Mouse (Mus musculus) small intestine, adult 2 months (tissue): ENCODE measurements around the gene D7Ertd443e. TPM values are rescaled to one million over a fixed set of nuclear protein-coding genes. Genes with fewer than 3 reads are reported as not detected.

Experiments used
- H3K27ac ChIP-seq: fragments of 200-500 bp; 2 replicates; pipeline ENCODE4 v1.5.1; 2012; ENCODE audit warnings: low read depth, low read length, control low read depth, inconsistent platforms; ENCODE audit not compliant: insufficient read depth
- H3K27me3 ChIP-seq: fragments of 200-500 bp; 2 replicates; pipeline ENCODE4 v1.6.1; 2012; ENCODE audit warnings: mild to moderate bottlenecking, moderate library complexity, low read length, inconsistent platforms; ENCODE audit not compliant: control insufficient read depth, insufficient read depth
- H3K36me3 ChIP-seq: fragments of 200-500 bp; 2 replicates; pipeline ENCODE4 v1.6.1; 2012; ENCODE audit warnings: mild to moderate bottlenecking, low read length, control low read depth, inconsistent platforms; ENCODE audit not compliant: control insufficient read depth, insufficient read depth
- H3K4me1 ChIP-seq: fragments of 200-500 bp; 2 replicates; pipeline ENCODE4 v1.6.1; 2012; ENCODE audit warnings: low read length, inconsistent platforms, mixed read lengths; ENCODE audit not compliant: control insufficient read depth, insufficient read depth, insufficient read length
- H3K4me3 ChIP-seq: fragments of 200-500 bp; 2 replicates; pipeline ENCODE4 v1.5.1; 2012; ENCODE audit warnings: low read depth, mild to moderate bottlenecking, control low read depth, inconsistent platforms, low read length, moderate library complexity
- CTCF ChIP-seq: fragments of 200-500 bp; IDR thresholded peaks from 2 replicates; pipeline ENCODE4 v1.5.1; 2012; ENCODE audit warnings: low read depth, mild to moderate bottlenecking, control low read depth, inconsistent platforms, low read length, moderate library complexity, mixed read lengths; ENCODE audit not compliant: insufficient replicate concordance, insufficient read length; ENCODE audit errors: extremely low read depth
- POLR2A ChIP-seq: fragments of 200-500 bp; IDR thresholded peaks from 2 replicates; pipeline ENCODE4 v1.6.1; 2012; ENCODE audit warnings: low read depth, mild to moderate bottlenecking, control low read depth, inconsistent platforms, low read length, moderate library complexity
- WGBS: fragments of 180-500 bp; shearing (Covaris S2); methylation state at CpG from one replicate; pipeline ENCODE4 v1.1.7; 2018; 5-methylcytosine and 5-hydroxymethylcytosine counted together
- polyA plus RNA-seq: library from polyadenylated mRNA; depleted of rRNA; stranded (reverse); fragments of >200 nt; gene quantifications from 2 replicates; pipeline ENCODE4 v1.2.3, GENCODE M21; 2012

The D7Ertd443e gene
- polyA plus RNA-seq, 1 experiment, result not detected

GRCm38 (mm10) chr7:134289611-134290301 is 95.7 kb downstream of the D7Ertd443e start:
- H3K36me3 ChIP-seq, result no peaks in the 10 kb centered on the region
- TF ChIP-seq CTCF (no peak), POLR2A (no peak)
- H3K27me3 ChIP-seq, result no peaks in the 10 kb centered on the region
- 28% methylated on average over 7 of the region's 7 CpGs for WGBS
- no peak overlapping the region for H3K27ac ChIP-seq
- H3K4me3 ChIP-seq, result no peak overlapping the region
- no peaks in the 10 kb centered on the region for H3K4me1 ChIP-seq

DNA sequence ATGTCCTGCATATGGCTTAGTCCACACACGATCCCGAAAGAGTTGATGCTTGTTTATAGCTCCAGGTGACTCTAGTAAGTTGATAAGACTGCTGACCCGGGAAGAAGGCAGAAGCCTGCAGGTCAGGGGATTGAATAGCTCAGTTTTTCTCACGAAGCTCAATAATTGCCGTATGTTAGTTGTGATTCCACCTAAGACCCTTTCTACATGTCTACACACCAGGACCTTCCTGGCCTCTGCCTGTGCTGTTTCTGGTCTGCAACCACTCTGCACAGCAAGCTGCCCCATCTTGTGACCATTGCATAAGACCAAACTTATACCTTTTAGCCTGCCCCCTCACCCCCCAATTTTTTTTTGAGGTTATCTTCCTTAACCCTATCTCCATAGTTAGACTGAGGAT is 96.3 kb downstream of the D7Ertd443e start:
- Histone ChIP-seq H3K4me3 (no peak overlapping the region), H3K27me3 (no peaks in the 10 kb centered on the region), H3K36me3 (no peaks in the 10 kb centered on the region), H3K27ac (no peak overlapping the region), H3K4me1 (no peaks in the 10 kb centered on the region)
- TF ChIP-seq POLR2A, result no peak
- TF ChIP-seq CTCF, result no peak
- 71% methylated on average over 5 of the region's 5 CpGs for WGBS

DNA sequence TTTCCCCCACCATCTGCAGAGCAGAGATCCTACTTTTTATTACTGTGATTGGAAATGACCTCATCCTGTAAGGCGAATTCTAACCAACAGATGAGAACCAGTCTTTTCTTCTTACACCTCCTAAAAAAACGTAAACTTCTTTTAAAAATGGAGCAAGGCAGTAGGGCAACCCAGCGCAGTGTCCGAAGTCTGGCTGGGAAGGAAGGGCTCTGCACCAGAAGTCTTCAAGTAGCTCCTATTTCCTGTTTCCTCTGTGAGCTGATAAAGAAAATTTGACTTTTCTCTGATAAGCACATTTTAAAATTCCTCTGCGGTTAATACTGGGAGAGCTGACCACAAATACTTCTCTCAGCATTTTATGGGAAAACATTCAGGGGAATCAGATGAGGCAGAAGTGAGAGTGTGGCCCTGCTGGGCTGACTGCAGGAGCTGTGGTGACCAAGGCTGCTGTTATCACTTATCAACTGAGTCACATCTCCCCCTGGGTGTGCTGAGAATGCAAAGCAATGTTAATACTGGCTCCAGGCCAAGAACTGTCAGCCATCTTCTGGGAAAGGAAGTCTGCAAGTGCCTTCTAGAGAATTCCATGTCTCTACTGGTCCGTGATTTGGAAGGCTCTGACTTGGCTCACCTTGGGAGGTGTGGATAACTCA is 97.8 kb downstream of the D7Ertd443e start:
- H3K27ac ChIP-seq, result no peak overlapping the region
- 45% methylated on average over 6 of the region's 6 CpGs for WGBS

DNA sequence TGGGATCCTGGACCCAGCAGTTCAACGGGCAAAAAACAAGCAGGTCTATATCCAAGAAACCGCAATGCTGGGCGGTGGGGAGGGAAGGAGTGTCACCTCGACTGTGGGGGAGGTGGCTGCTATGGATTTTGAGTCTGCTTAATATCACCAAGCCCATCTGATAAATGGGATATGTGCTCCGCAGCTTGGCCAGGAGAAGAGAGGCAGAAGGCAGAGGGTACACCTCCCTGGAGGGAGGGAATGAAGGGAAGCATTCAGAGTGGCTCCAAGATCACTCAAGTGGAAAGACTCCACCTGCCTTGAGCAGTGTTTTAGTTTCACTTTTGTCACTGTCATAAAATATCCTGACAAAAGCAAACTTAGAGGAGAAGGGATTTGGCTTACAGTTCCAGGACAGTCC is 112.5 kb downstream of the D7Ertd443e start:
- Histone ChIP-seq H3K36me3 (no peaks in the 10 kb centered on the region), H3K4me1 (no peaks in the 10 kb centered on the region), H3K27me3 (no peaks in the 10 kb centered on the region), H3K4me3 (no peak overlapping the region), H3K27ac (no peak overlapping the region)
- TF ChIP-seq CTCF (no peak), POLR2A (no peak)
- 86% methylated on average over 5 of the region's 5 CpGs for WGBS

More for the DNA sequence above, 97.8 kb downstream of the D7Ertd443e start:
- Histone ChIP-seq H3K4me3 (no peak overlapping the region), H3K4me1 (no peaks in the 10 kb centered on the region), H3K36me3 (no peaks in the 10 kb centered on the region), H3K27me3 (no peaks in the 10 kb centered on the region)
- TF ChIP-seq POLR2A, result no peak
- TF ChIP-seq CTCF, result no peak

DNA sequence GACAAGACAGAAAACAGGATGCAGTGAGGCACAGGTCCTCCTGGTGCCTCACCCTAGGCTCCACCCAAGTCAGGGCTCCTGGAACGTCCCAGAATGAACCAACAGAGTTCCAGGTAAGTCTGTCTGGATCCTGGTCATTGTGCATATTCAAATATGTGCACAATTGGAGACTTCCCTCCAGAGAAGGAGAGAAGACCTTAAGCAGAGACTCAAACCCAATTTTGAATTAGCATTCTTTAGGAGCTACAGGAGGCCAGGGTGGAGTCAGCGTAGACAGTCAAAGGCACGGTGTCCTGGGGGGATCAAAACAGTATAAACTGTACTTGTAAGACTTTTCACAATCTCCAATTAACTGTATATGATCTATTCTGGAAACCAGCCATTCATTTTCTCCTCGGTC is 113.0 kb downstream of the D7Ertd443e start:
- no peak overlapping the region for H3K27ac ChIP-seq
- TF ChIP-seq POLR2A (no peak), CTCF (no peak)
- no peaks in the 10 kb centered on the region for H3K4me1 ChIP-seq
- 77% methylated on average over 4 of the region's 4 CpGs for WGBS
- H3K27me3 ChIP-seq, result no peaks in the 10 kb centered on the region
- H3K4me3 ChIP-seq, result no peak overlapping the region
- H3K36me3 ChIP-seq, result no peaks in the 10 kb centered on the region

DNA sequence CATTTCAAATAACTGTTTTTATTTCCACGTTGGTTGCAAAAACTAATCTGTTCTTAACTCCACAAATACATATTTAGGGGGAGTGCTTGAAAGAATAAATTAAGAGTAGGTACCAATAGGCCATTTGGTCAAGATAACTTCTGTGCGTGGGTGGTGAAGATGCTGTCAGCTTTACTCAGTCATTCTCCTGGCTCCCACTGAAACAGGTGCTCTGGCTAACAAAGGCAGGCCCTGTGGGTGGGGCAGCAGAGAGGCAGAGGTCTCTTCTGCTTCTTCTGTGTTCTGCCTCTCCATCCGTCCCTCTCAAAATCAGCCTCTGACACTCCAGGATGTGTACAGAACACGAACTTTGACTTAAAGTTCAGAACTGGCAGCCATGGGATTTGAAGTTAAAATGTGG is 119.7 kb downstream of the D7Ertd443e start:
- Histone ChIP-seq H3K4me1 (no peaks in the 10 kb centered on the region), H3K27ac (no peak overlapping the region), H3K27me3 (no peaks in the 10 kb centered on the region), H3K4me3 (no peak overlapping the region), H3K36me3 (no peaks in the 10 kb centered on the region)
- WGBS, result 66% methylated on average over 4 of the region's 4 CpGs
- TF ChIP-seq CTCF (no peak), POLR2A (no peak)

- Histone ChIP-seq H3K27me3 (no peaks in the 10 kb centered on the region), H3K4me3 (no peak overlapping the region), H3K36me3 (no peaks in the 10 kb centered on the region), H3K4me1 (no peaks in the 10 kb centered on the region), H3K27ac (no peak overlapping the region)
- WGBS, result 36% methylated on average over 4 of the region's 4 CpGs
- TF ChIP-seq CTCF, result peak; percentile 67; the same call in 1 of the 2 replicates
- TF ChIP-seq POLR2A, result no peak
Observed at GRCm38 (mm10) chr7:134263146-134263906, 122.1 kb downstream of the D7Ertd443e start.
